Mouse (Mus musculus) liver, adult 2 months (tissue): ENCODE measurements around the gene Ccdc27.

Experiments used
- CTCF ChIP-seq: fragments of 200-500 bp; IDR thresholded peaks from 2 replicates; pipeline ENCODE4 v1.5.1; 2011; ENCODE audit warnings: low read depth, low read length, control low read depth
- POLR2A ChIP-seq: fragments of 200-500 bp; IDR thresholded peaks from 2 replicates; pipeline ENCODE4 v1.6.1; 2011; ENCODE audit warnings: low read length, control low read depth; ENCODE audit not compliant: insufficient read depth; ENCODE audit errors: extremely low read depth

GRCm38 (mm10) chr4:154007759-154008158, 34.7 kb downstream of the Ccdc27 start:
- TF ChIP-seq CTCF = no peak
- no peak for TF ChIP-seq POLR2A
